Mouse (Mus musculus): ENCODE results near the gene U2af1.

DNA sequence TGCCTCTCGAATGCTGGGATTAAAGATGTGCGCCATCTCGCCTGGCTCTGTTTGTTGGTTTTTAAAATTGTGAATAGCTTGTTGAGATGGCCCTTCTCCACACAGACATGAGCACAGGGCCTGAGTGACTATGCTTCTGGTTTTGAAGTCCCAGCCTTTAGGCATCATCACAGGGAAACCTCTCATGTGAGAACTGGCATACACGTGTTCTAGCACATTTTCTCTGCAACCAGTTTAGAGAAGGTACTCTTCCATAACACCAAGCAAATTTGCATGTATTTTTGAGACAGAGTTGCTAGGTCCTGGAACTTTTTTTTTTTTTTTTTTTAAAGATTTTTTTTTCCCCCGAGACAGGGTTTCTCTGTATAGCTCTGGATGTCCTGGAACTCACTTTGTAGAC is 2.0 kb downstream of the U2af1 start:
- TF ChIP-seq CTCF (IDR thresholded peaks at IDR 0.05; ENCODE audit: borderline replicate concordance, control insufficient read depth, extremely low read depth, insufficient read depth, low read length, poor library complexity) = no peak
- TF ChIP-seq POLR2A (IDR thresholded peaks at IDR 0.05; ENCODE audit: control insufficient read depth, extremely low read depth, insufficient read depth, low read length, poor library complexity) = no peak

Data from thymus, adult 2 months (tissue).